Mouse (Mus musculus) CH12.LX (cell line): ENCODE results near the gene Trio.

Source experiments
- CTCF ChIP-seq, 2 experiments: IDR thresholded peaks in 1 of 2; conservative IDR thresholded peaks in 1 of 2; 2 replicates each; pipeline ENCODE4 v1.5.1; 2011 to 2012; ENCODE audit warnings: low read depth in 2 of 2, low read length in 2 of 2, improper control_type of control experiment in 1 of 2, inconsistent platforms in 1 of 2, mild to moderate bottlenecking in 1 of 2, moderate library complexity in 1 of 2
- EP300 ChIP-seq: IDR thresholded peaks from 2 replicates; pipeline ENCODE4 v1.6.1; 2011; ENCODE audit warnings: low read length, improper control_type of control experiment
- MAX ChIP-seq: IDR thresholded peaks from 2 replicates; pipeline ENCODE4 v1.6.1; 2011; ENCODE audit warnings: low read length, improper control_type of control experiment
- POLR2A ChIP-seq: IDR thresholded peaks from 2 replicates; pipeline ENCODE4 v1.6.1; 2011; ENCODE audit warnings: low read depth, mild to moderate bottlenecking, improper control_type of control experiment, low read length
- RAD21 ChIP-seq: IDR thresholded peaks from 2 replicates; pipeline ENCODE4 v1.6.1; 2011; ENCODE audit warnings: low read depth, mild to moderate bottlenecking, low read length, improper control_type of control experiment, moderate library complexity
- ZMIZ1 ChIP-seq: IDR thresholded peaks from 2 replicates; pipeline ENCODE4 v1.6.1; 2012; ENCODE audit warnings: low read depth, mild to moderate bottlenecking, inconsistent platforms, low read length, improper control_type of control experiment

DNA sequence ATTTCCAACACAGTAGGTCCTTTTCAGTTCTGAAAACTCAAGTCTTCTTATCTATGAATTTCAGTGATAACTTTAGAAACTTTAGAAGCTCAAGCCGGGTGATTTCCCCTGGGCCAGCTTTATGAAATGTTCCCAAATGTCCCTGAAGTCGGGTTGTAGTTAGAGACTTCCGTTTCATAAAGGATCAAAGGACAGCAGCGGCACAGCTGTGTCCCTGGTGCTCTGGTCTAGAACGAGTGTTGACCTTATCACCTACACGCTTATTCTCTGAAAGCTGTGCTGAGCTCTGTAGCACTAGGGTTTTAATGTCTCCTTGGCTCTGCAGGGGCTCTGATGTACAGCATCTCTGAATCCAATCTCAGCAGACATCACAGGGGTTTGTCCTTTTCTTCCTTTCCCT is 267.0 kb downstream of the Trio start:
- TF ChIP-seq POLR2A (no peak), CTCF (conservative IDR thresholded peaks at IDR 0.05 in 1 of 2, IDR thresholded peaks at IDR 0.05 in 1 of 2; ENCODE audit: low read depth in 2 of 2, low read length in 2 of 2) (no peak), EP300 (no peak), MAX (no peak), ZMIZ1 (no peak), RAD21 (no peak)
